Mouse (Mus musculus) forelimb bud, embryonic 11.5 days (tissue): Measurements from ENCODE around the gene Miox.

Source experiments
- DNase-seq: peaks from one replicate; pipeline ENCODE4 v3.0.0-alpha.2; 2012; ENCODE audit warnings: low read depth, low spot score

The Miox gene

DNA sequence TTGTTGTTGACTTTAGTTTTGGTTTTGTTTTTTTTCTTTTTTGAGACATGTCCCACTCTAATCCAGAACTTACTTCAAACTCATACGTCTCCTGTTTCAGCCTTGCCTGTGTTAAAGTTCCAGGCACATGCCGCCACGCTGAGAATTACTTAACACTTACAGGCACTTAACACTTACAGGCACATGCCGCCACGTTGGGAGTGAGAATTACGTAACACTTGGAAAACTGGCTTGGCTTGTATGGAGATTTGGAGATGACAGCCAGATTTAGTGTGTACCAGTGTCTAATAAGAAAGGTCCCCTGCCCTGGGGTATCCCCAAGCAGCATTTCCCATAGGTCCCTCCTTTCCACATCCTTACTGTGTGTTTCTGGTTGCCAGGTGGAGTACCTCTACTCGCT is 28.9 kb downstream of the Miox start:
- DNase-seq = no peak

DNA sequence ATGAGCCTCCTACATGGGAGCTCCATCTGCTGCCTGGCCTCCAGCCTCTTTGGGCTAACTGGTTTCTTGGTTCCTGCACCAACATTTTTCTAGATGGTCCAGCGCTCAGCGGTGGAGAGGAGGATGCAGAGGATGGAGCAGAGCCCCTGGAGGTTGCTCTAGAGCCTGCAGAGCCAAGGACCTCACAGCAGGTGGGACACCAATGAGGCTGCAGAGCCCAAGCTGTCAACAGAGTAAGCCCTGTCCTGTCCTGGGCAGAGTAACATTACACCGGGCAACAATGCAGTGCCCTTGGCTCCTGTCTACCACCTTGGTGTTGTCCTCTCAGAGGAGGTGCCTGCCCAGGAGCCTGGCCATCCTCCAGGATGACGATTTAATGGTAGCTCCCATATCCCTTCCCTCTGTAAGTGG is 30.9 kb downstream of the Miox start:
- DNase-seq = no peak

DNA sequence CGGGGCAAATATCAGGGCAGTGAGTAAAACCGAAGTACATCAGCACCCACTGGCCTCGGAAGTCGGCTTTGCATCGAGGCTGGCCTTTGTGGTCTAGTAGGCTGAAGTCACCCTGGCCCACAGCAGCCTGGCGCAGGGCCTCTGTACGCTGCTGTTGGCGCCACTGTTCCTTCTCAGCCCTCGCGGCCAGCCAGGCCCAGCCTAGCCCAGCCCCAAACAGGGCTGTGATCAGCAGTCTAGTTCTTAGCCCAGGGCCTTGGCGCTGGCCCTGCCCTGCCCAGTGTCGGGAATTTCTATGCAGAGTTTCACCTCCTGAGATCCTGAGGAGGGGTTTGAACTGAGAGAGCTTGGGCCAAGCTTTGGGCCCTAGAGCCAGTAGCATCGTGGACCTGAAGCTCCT is 37.9 kb downstream of the Miox start:
- no peak for DNase-seq

DNA sequence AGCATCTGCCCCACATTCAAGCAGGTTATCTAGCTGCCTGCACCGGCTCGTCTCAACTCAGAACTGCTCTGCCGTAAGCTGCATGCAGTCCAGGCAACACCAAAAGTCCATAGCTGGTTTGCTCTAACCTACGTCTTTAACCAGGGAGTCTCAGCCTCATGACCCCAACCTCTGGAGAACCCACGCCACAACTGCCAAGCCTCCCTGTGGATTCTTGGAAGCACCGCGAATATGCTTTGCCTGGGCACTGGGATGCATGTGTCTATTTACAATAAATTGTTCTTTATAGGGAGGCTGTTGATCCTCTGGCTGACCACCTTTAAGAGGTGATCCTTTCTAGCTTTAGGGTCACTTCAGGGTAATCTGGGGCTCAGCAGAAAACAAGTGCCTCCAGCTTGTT is 38.3 kb downstream of the Miox start:
- no peak for DNase-seq

DNA sequence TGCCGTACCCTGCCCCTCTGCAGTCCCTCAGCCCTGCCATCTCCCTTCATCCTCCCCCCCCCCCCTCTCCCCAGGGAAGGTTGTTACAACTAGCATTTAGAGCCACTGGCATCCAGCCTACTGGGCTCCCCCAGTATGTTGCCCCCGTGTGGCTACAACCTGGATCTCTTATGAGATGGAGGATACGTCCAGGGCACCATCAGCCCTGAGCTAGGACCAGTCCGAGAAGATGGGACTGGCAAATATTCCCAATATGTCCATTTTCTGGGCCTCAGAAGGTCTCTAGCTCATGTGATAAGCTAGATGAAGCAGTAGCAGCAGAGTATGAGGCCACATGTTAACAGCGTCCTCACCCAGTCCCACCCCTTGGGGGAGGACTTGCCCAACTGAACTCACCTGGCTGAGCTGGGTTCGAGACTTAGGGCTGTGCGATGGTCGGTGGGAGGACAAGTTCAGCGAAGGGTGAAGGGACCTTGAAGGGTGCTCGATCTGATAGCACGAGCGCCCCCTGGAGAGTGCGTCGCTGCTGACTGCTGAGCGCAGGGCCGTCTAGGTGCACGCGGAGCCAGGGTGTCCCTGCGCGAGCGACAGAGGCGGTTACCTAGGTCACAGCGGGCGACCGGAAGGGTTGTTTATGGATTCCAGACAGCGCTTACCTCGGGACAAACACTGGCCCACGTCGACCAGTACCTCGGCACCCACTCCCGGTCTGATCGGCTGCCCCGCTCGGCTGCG is 39.0 kb downstream of the Miox start:
- DNase-seq = peak; percentile 70

DNA sequence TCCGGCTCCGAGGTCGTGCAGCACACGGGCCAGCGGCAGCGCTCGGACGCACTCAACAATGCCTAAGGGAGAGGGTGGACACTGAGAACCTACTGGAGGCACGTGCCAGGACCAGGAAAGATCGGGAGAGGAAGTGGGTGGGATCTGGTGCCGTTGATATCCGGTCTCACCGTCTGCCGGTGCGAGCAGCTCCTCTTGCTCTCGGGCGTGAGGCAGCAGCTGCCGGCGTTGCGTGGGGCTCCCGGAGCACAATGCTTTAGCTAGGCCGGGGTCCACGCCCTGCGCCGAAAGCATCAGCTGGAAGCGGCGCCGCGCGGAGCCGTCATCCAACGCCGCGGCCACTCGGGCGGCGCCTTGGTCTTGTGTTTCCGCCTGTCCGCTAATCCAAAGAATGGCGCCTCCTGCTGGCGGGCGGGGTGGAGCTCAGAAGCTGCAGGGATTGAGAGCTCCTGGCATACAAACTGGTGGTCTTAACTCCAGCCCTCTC is 39.6 kb downstream of the Miox start, which contains the start of gene Sco2:
TSS of gene Sco2 (minus strand) at position 85 of the 487 bp plus-strand sequence.
- DNase-seq = peak; percentile 91

DNA sequence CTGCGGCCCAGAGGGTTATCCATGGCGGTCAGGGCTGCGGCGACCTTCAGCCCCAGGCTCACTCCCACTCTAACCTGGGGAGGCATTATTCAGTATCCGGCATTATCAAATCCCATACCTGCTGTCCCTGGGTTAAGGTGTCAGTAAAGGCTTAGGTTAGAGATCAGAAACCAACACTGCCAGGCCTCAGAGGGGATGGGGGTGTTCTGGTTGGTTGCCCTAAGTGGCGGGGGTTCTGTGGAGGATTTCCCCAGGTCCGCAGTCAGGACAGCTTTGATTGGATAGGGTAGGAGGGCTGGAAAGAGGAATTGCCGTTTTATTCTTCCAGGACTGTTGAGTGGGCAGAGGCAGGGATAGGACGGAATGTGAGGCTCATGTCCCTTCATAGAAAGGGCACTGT is 40.1 kb downstream of the Miox start:
- DNase-seq = no peak

DNA sequence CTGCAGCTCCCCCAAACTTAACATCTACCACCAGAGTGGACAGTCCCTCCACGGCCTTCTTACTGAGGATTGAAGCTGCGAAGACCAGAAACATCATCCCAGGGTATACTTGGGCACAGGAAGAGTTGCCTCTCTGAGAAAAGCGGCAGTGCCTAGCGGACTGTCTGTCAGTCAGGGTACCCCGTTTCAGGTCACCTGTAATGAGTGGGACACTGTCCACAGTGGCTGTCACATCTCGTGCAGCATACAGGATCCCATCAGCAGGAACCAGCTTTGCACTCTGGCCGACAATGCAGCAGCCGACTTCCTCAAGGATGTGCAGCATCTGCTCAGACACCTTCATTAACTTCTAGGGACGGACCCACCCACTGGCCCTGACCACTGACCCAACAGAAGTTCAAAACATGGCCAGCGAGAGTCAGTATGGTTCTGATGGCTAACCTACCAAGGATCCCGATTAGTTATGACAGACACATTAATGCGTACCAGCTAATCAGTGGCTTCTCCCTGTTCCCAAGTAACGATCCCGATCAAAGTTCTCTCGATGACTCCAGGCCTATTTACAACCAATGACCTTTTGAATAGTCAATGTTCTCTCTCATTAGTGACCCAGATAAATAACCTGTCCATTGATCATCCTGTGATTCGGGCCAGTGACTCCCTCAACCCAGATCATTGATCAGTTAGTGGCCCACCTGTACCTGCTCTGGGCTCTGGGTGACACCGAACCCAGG is 40.8 kb downstream of the Miox start:
- DNase-seq = no peak

DNA sequence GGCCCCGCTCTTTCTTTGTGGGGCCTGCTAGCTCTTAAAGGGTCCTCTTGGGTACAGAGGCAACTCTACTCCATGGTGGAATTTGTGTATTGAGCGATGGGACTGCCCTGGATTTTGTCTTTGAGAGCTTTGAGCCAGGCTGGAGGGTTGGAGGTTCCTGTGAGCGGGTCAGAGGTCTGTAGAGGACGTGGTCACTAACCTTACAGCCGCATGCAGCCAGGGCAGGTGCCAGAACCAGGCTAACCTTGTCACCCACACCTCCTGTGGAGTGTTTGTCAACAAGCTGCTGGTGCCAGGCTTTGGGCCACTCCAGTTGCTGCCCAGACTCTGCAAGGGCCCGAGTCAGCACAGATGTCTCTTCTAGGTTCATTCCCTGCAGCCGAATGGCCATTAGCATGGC is 41.8 kb downstream of the Miox start:
- DNase-seq = no peak

DNA sequence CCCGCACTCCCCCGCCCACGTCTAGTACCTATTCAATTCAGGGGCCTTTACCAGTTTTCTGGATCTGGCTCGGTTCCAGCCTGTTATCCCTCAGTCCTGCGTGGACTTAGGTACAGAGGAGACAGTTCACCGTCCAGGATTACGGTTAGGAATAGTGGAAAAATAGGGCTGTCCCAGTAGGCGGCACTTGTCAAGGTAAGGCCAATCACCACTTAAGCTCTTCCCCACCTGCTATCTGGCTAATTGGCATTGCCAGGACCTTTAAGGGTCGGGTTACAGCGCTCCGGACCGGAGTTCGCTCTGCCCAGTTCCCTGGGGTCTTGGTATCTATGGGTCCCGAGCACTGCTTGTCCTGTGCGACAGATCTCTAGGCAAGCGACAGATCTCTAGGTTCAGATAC is 42.8 kb downstream of the Miox start, which contains the start of gene Tymp:
TSS of gene Tymp (minus strand) at position 83 of the 400 bp plus-strand sequence.
- DNase-seq = no peak

DNA sequence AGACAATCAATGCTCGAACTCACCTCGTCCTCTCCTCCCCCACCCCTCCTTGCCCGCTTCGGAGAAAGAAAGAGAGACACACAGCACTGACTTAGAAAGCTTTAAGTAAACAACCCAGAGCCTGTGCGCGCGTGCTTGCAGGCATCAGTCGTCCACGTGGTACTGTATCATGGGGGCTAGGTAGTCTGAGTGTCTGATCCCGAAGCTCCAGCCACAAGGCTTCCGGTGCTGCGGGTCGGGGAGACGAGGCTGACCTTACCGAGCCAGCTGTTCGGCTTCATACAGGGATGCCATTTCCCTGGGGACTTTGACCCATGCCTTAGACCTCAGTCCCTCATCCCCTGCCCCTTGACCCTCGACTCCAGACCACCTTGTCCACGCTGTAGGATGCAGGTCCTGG is 43.2 kb downstream of the Miox start:
- no peak for DNase-seq

DNA sequence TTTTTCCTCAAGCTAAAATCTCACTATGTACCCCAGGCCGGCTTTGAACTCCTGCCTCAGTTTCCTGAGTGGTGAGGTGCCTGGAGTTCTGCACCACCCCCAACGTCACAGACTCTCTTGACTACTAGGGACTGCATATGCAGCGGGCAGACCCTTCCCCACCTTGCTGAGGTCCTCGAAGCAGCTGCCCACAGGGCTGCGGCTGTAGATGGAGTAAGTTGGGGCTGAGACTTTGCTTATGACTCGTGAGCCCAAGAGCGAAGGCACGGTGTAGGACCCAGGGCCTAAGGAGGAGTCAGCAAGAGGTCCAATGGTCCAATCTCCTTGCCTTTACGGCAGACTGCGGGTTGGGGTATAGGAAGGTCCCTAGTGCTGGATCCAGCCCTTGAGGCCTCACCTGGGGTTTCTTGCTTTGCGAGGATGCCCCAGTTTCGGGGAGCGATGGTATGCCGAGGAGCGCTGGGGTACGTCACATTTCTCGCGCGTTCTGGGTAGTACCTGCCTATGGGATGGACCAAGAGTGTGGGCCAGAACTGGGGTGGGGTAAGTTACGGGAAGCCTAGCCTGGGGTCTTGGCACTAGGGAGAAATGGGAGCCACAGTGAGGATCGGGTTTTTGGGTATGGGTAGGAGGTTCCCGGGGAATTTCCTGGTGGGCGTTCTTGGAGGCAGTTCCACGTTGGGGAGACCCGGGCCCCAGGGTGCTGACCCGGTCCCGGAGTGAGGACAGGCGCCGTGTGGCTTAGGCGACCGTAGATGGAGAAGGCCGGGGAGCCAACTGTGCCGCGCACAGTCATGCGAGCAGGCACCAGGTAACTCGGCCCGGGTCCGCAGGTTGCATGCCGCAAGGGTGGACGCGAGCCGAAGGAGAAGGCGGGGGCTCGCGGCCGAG is 44.0 kb downstream of the Miox start:
- no peak for DNase-seq

DNA sequence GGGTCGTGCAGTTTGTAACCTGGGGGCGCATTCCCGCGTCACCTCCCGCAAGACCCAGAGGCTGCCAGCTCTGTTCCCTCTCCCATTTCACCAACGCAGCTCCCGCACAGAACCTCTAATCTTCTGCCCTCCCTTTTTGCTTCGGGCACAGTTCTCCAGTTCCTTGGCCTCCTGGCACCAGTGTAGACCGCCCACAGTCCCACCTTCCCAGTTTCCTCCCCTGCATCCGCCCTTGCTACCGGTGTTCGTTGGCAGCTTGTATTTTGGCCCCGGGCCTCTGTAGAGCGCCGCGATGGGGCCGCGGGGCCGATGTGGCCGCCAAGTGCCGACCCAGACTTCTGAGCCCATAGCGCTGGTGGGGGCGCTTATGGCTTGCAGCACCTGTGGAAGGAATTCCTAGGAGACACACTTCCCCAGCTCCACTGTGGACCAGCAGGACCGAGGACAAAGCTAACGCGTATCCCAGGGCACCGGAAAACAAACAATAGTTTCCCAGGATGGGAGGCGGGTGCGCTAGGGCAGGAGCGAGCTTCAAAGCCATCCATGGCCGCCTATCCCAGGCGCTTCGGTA is 44.7 kb downstream of the Miox start, which contains the start of gene Odf3b:
TSS of gene Odf3b (minus strand) at position 452 of the 571 bp plus-strand sequence.
- no peak for DNase-seq

DNA sequence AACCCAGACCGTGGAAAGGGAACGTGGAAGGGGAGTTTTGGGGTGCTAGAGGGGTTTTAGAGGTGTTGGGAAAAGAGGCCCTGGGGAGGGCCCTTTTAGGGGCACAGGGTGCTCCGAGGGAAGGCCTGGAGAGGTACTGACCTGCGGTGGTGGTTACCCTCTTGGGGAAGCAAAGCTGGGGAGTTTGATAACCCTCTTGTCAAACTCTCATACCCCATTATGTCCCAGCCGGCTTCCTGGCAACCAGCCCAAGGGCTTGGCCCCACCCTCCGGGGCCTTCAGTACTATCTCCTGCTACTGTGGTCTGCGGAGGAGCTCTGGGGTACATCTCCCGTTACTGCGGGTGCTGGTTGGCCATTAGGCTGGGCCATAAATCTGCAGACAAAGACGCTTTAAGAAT is 45.2 kb downstream of the Miox start:
- no peak for DNase-seq

DNA sequence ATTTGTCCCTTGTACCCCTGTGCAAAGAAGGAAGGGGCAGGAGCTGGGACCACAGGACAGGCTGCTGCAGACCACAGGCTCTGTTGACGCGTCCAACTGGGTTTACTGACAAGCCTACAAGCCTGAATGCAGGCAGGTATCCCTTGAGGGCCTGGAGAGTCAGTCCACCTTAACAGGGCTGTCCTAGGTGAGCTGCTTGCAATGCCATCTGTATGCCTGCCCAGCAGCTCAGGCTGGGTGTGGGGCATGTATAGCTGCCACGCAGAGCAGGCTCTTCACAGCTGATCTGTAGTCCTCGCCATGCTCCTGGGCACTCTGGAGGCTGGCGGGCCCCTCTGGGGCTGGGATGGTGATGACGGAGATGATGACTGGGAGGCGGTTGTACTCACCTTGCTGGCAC is 50.4 kb downstream of the Miox start, which contains the start of gene Klhdc7b:
TSS of gene Klhdc7b (plus strand) at position 301 of the 400 bp plus-strand sequence.
- DNase-seq = no peak
